Mouse (Mus musculus): Measurements from ENCODE around the gene Anapc13.

The Anapc13 gene

DNA sequence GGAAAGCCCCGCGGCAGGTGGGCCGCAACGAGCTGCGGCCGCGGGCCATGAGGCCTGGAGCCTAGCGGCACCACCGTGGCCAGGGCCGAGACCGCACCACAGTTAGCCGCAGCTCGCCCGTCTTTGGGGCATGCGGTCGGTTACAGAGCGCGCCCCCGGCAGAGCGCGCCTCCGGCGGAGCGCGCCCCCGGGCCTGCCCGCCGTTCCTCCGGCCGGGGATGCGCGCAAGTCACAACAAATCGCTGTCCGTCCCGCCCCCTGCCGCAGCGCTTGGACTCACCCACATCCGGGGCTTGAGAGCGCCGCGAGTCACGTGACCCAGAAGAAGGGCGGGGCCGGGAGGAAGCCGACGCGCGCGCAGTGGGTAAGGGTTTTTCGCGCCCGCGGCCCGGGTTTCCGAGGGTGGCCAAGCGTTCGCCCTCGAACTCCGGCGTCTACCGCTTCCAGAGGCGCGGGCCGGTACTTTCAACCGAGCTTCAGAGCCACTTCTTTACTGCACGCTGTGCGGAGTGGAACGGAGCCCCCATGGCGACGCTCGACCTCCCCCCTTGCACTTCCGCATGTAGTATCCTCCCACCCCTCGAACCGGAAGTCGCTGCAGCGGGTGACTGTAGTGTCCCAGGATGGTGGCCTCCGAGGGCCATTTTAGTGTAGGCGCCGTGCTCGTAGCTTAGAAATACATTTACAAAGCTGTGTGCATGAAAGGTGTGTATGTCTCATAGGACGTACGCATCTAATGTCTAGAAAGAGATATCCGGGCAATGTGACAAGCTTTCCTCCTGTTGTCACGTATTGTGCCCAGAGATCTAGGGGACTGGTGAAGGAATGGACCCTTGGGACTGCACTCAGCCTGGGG, at the start of gene Anapc13, which contains the start of gene Cep63:
Gene Anapc13, plus strand, starts transcription at position 314 of the 856 bp plus-strand sequence.
Gene Cep63, minus strand, starts transcription at position 552 of the 856 bp plus-strand sequence.
- peak; percentile 98 for DNase-seq (ENCODE audit: low spot score)

GRCm38 (mm10) chr9:102577480-102577879, 48.6 kb upstream of the Anapc13 start:
- no peak for DNase-seq (ENCODE audit: low spot score)

- DNase-seq (ENCODE audit: low spot score): no peak
Measured at GRCm38 (mm10) chr9:102581921-102582469, 44.1 kb upstream of the Anapc13 start.

DNA sequence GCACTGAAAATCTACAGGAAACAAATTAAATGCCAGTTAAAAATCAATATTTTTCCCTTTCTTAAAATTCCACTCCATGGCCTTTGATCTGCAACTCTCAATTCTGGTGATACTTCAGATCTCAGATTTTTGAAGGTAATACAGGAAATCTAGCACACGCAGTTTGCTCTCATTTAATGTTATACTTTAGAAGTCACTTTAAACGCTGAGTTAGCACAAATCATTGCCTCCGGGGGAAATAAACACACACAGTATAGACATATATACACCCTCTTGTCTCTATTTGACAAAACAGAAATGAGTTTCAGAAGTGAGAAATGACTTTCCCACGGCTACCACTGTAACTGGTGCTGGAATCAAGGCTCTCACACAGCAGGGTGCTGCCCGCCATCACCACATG, 38.7 kb upstream of the Anapc13 start:
- DNase-seq (ENCODE audit: low spot score): no peak

GRCm38 (mm10) chr9:102594667-102595393, 31.3 kb upstream of the Anapc13 start:
- DNase-seq (ENCODE audit: low spot score): no peak

GRCm38 (mm10) chr9:102595662-102596436, 30.2 kb upstream of the Anapc13 start:
- no peak for DNase-seq (ENCODE audit: low spot score)

GRCm38 (mm10) chr9:102601187-102601586, 24.9 kb upstream of the Anapc13 start:
- peak; percentile 33 for DNase-seq (ENCODE audit: low spot score)

DNA sequence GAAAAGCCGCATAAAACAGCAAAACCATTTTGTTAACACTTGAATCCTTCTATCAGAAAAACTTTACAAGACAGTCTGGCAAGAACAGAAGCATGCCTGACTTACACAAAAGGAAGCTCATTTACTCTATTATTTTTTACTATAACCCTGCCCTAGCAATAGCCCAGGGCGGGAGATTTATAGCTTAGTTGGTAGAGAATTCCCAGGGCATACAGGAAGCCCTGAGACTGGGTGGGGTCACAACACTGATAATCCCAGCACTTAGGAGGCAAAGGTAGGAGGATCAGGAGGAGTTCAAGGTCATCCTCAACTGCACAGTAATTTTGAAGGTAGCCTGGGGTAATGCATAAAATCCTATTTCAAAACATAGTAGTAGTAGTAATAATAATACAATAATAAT, 24.4 kb upstream of the Anapc13 start:
- no peak for DNase-seq (ENCODE audit: low spot score)

DNA sequence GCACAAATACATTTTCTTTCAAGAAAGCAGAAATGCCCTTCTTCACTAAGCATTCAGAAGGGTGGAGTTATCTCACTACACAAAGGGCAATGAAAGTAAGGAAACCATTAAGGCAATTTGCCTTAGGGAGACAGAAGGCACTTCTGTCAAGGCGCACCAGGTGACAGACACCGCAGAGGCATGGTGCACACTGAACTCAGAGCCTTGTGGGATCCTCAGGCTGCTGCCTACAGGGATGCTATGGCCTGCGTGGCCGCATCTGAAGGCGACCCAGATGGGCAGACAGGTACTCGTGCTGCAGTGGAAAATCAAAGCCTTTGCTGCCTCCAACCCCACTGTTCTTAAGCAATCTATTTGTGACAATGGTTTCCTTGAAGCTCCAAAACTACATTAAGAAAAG, 20.9 kb upstream of the Anapc13 start:
- DNase-seq (ENCODE audit: low spot score): no peak

DNA sequence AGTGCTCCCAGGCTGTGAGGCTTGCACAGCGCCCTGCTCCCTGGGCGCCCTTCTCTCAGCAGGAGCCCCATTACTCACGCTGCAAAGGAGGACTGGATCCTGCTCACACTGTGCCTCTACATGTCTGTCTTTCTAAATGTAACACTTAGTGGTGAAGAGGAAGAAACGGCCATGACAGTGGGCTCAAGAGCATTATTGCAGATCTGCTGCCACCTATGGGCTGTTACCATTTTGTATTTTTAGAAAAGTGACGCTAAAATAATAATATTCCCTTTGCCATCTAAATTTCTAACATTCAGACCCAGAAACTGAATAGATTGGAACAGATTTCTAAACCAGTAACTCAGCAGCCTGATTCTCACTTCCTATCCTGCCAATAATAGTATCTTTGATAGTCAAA, 18.6 kb upstream of the Anapc13 start:
- no peak for DNase-seq (ENCODE audit: low spot score)

- DNase-seq (ENCODE audit: low spot score): no peak
Measured at GRCm38 (mm10) chr9:102609221-102609620, 16.9 kb upstream of the Anapc13 start.

GRCm38 (mm10) chr9:102615071-102615470, 11.0 kb upstream of the Anapc13 start:
- DNase-seq (ENCODE audit: low spot score): no peak

GRCm38 (mm10) chr9:102616267-102616666, 9.8 kb upstream of the Anapc13 start:
- no peak for DNase-seq (ENCODE audit: low spot score)

DNA sequence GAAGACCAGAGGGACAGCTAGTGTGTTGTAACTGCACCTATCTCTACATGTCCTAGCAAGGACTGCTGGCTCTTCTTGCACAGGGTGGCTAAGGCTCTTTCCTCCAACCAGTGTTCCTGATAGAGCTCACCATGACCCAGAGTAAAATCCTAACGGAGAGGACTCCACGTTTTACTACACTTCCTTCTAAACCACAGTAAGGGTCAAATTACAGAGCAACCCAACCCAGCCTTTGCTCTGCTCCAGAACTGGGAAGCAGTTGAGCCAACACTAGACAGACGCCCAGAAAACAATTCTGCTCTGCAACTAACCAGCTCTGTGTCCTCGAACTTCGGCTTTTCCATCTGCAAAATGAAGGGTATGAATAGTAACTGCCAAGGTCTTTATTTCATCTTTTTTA, 4.7 kb upstream of the Anapc13 start:
- no peak for DNase-seq (ENCODE audit: low spot score)

- no peak for DNase-seq (ENCODE audit: low spot score)
Measured at GRCm38 (mm10) chr9:102622192-102622857, 3.8 kb upstream of the Anapc13 start.

DNA sequence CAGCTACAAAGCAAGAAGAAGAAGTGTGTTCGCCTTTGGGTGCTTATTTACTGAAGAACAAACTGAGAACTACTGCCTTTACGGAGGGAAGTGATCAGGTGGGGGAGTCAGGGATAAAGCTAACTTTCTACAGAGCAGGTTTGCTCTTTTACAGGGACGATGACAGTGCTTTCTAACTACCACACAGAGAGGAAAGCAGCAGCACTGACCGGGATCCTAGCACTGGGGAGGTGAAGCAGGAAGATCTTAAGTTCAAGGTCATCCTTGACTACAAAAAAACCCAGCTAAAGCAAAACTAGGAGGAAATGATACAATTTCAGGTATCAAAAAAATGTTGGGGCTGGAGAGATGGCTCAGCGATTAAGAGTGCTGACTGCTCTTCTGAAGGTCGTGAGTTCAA, 3.2 kb upstream of the Anapc13 start:
- DNase-seq (ENCODE audit: low spot score): no peak

- DNase-seq (ENCODE audit: low spot score): no peak
Measured at GRCm38 (mm10) chr9:102623581-102623980, 2.5 kb upstream of the Anapc13 start.

- no peak for DNase-seq (ENCODE audit: low spot score)
Measured at GRCm38 (mm10) chr9:102625401-102625982, 604 bp upstream of the Anapc13 start.

DNA sequence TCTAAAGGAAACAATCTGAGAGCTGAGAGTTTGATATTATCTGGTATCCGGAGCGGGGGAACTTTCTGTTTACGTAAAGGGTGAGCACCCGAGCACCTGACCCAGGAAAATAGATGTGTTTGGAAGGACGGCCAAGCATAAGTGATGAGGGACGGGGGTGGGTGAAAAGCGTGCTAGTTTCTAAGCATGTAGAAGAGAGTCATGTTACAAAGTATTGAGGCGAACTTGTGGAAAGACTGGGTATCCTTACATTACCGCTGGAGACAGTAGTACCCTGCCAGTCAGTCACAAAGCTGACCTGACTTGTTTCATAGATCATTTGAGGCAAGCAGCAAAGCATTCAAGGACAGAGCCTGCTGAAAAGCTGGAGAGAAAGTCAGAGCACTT, 736 bp downstream of the Anapc13 start:
- no peak for DNase-seq (ENCODE audit: low spot score)

GRCm38 (mm10) chr9:102627442-102627841, 1.3 kb downstream of the Anapc13 start:
- DNase-seq (ENCODE audit: low spot score): no peak

- no peak for DNase-seq (ENCODE audit: low spot score)
Measured at GRCm38 (mm10) chr9:102629052-102629451, 3.0 kb downstream of the Anapc13 start.

Measured in yolk sac, embryonic 10.5 days (tissue).